Mouse (Mus musculus): ENCODE measurements at regions not wholly inside any gene's neighbourhood (a gene's known extent, or its start where the extent isn't known, plus 50 kb on each side); places are given as distances from the start of the nearest gene placed in this dataset.

GRCm38 (mm10) chr10:121150668-121151067 lies 116.9 kb downstream of the Wif1 start:
- no peak for DNase-seq
- intact Hi-C loops (cut with DNase I) = no loop called here

GRCm38 (mm10) chr10:121153625-121154024 lies 119.9 kb downstream of the Wif1 start:
- intact Hi-C loops (cut with DNase I) = no loop called here
- peak; percentile 28 to 52 for DNase-seq

GRCm38 (mm10) chr10:121160499-121160898 lies 126.7 kb downstream of the Wif1 start:
- no peak for DNase-seq
- intact Hi-C loops (cut with DNase I) = no loop called here

- intact Hi-C loops (cut with DNase I) = no loop called here
- DNase-seq = peak; percentile 20 to 39
Observed at GRCm38 (mm10) chr10:121161201-121161600, 127.4 kb downstream of the Wif1 start.

- intact Hi-C loops (cut with DNase I) = no loop called here
- no peak for DNase-seq
Observed at GRCm38 (mm10) chr10:121174022-121174421, 140.3 kb downstream of the Wif1 start.

- intact Hi-C loops (cut with DNase I) = no loop called here
- no peak for DNase-seq
Observed at GRCm38 (mm10) chr10:121189139-121189538, 155.4 kb downstream of the Wif1 start.

- no peak for DNase-seq
- intact Hi-C loops (cut with DNase I) = no loop called here
Observed at GRCm38 (mm10) chr10:121199236-121199635, 151.8 kb downstream of the Tbc1d30 start.

GRCm38 (mm10) chr10:121202531-121202930 lies 148.5 kb downstream of the Tbc1d30 start:
- intact Hi-C loops (cut with DNase I) = no loop called here
- DNase-seq = no peak

- intact Hi-C loops (cut with DNase I) = no loop called here
- DNase-seq = no peak
Observed at GRCm38 (mm10) chr10:121205551-121205950, 145.5 kb downstream of the Tbc1d30 start.

GRCm38 (mm10) chr10:121206002-121206742 lies 144.9 kb downstream of the Tbc1d30 start:
- DNase-seq = peak; percentile 56 to 66
- intact Hi-C loops (cut with DNase I) = no loop called here

GRCm38 (mm10) chr10:121206743-121207039 lies 144.4 kb downstream of the Tbc1d30 start:
- no peak for DNase-seq
- intact Hi-C loops (cut with DNase I) = no loop called here

Measured in heart, postnatal 36 days (tissue).